Mouse (Mus musculus) MEL (cell line): ENCODE data around the gene Itpr1.

Experiments used
- CTCF ChIP-seq, 3 experiments: IDR thresholded peaks in 2 of 3; conservative IDR thresholded peaks in 1 of 3; 2 replicates each; pipeline ENCODE4 v1.5.1; 2011 to 2012; ENCODE audit warnings: low read length in 3 of 3, low read depth in 2 of 3, mild to moderate bottlenecking in 2 of 3, improper control_type of control experiment in 1 of 3, inconsistent platforms in 1 of 3, mixed read lengths in 1 of 3, moderate library complexity in 1 of 3; ENCODE audit not compliant: control insufficient read depth in 1 of 3, insufficient read depth in 1 of 3, poor library complexity in 1 of 3, severe bottlenecking in 1 of 3
- GABPA ChIP-seq: IDR thresholded peaks from 2 replicates; pipeline ENCODE4 v1.6.1; 2012; ENCODE audit warnings: low read depth, mild to moderate bottlenecking, inconsistent platforms, low read length, improper control_type of control experiment, moderate library complexity
- GATA1 ChIP-seq: IDR thresholded peaks from 2 replicates; pipeline ENCODE4 v1.6.1; 2011; ENCODE audit warnings: low read depth, low read length, improper control_type of control experiment
- HCFC1 ChIP-seq: IDR thresholded peaks from 2 replicates; pipeline ENCODE4 v1.6.1; 2012; ENCODE audit warnings: low read depth, mild to moderate bottlenecking, inconsistent platforms, low read length, improper control_type of control experiment, moderate library complexity
- KAT2A ChIP-seq: conservative IDR thresholded peaks from 2 replicates; pipeline ENCODE4 v1.6.1; 2012; ENCODE audit warnings: low read depth, low read length, improper control_type of control experiment, inconsistent platforms
- MAFK ChIP-seq: IDR thresholded peaks from 2 replicates; pipeline ENCODE4 v1.6.1; 2011; ENCODE audit warnings: low read depth, mild to moderate bottlenecking, low read length, improper control_type of control experiment, borderline replicate concordance
- MAX ChIP-seq: IDR thresholded peaks from 2 replicates; pipeline ENCODE4 v1.6.1; 2011; ENCODE audit warnings: low read length, improper control_type of control experiment
- MAZ ChIP-seq: IDR thresholded peaks from 2 replicates; pipeline ENCODE4 v1.6.1; 2012; ENCODE audit warnings: low read depth, mild to moderate bottlenecking, inconsistent platforms, low read length, improper control_type of control experiment
- MYB ChIP-seq: IDR thresholded peaks from 2 replicates; pipeline ENCODE4 v1.6.1; 2011; ENCODE audit warnings: mild to moderate bottlenecking, low read depth, low read length, improper control_type of control experiment
- POLR2A ChIP-seq, 2 experiments: IDR thresholded peaks; 2 replicates each; pipeline ENCODE4 v1.6.1; 2011 to 2012; ENCODE audit warnings: low read length in 2 of 2, mild to moderate bottlenecking in 2 of 2, control low read depth in 1 of 2, improper control_type of control experiment in 1 of 2, low read depth in 1 of 2, moderate library complexity in 1 of 2; ENCODE audit not compliant: control insufficient read depth in 1 of 2, insufficient read depth in 1 of 2, poor library complexity in 1 of 2
- TBP ChIP-seq: IDR thresholded peaks from 2 replicates; pipeline ENCODE4 v1.8.0; 2011; ENCODE audit warnings: low read depth, low read length, improper control_type of control experiment
- USF1 ChIP-seq: IDR thresholded peaks from 2 replicates; pipeline ENCODE4 v1.6.1; 2014; ENCODE audit warnings: low read depth, mild to moderate bottlenecking, inconsistent platforms, low read length, improper control_type of control experiment, moderate library complexity
- USF2 ChIP-seq, 2 experiments: IDR thresholded peaks; 2 replicates each; pipeline ENCODE4 v1.6.1; 2011 to 2012; ENCODE audit warnings: improper control_type of control experiment in 2 of 2, low read length in 2 of 2, borderline replicate concordance in 1 of 2, inconsistent platforms in 1 of 2, low read depth in 1 of 2, mild to moderate bottlenecking in 1 of 2; ENCODE audit not compliant: insufficient read depth in 1 of 2
- ZC3H11A ChIP-seq: IDR thresholded peaks from 2 replicates; pipeline ENCODE4 v1.6.1; 2012; ENCODE audit warnings: low read depth, mild to moderate bottlenecking, inconsistent platforms, low read length, improper control_type of control experiment

DNA sequence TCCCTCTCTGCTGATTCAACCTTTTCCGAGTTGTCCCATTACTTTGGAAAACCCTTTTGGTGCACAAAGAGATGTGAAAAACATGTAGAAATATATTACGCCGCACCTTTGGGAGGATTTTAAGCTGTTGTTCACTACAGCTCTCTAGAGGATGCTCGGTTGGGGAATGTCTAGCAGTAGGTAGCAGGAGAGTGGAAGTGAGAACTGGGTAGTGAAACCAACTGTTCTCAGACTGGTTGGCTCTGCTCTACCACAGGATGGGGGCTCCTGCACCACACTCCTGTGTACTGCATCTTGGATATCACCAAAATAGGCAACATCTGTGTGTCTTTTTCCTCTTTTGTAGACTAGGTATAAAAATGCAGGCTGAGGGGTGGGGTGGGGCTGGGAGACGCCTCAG is 10.0 kb downstream of the Itpr1 start:
- no peak for TF ChIP-seq GATA1
- TF ChIP-seq HCFC1: no peak
- no peak for TF ChIP-seq KAT2A
- no peak for TF ChIP-seq TBP
- TF ChIP-seq MAFK: no peak
- TF ChIP-seq ZC3H11A: no peak
- TF ChIP-seq POLR2A (IDR thresholded peaks at IDR 0.05; ENCODE audit: control insufficient read depth in 1 of 2, insufficient read depth in 1 of 2, low read depth in 1 of 2, low read length in 2 of 2, poor library complexity in 1 of 2): no peak
- TF ChIP-seq USF1: no peak
- TF ChIP-seq CTCF (IDR thresholded peaks at IDR 0.05 in 2 of 3, conservative IDR thresholded peaks at IDR 0.05 in 1 of 3; ENCODE audit: control insufficient read depth in 1 of 3, insufficient read depth in 1 of 3, low read depth in 2 of 3, low read length in 3 of 3, poor library complexity in 1 of 3, severe bottlenecking in 1 of 3): no peak
- TF ChIP-seq MYB: no peak
- TF ChIP-seq MAX: no peak
- no peak for TF ChIP-seq GABPA
- no peak for TF ChIP-seq MAZ
- no peak for TF ChIP-seq USF2 (IDR thresholded peaks at IDR 0.05; ENCODE audit: borderline replicate concordance in 1 of 2, insufficient read depth in 1 of 2, low read depth in 1 of 2, low read length in 2 of 2)
